Mouse (Mus musculus) cerebellum, adult 2 months (tissue): ENCODE results near the gene Mthfsd. TPM values are rescaled to one million over a fixed set of nuclear protein-coding genes. Genes with fewer than 3 reads are reported as not detected.
"Not testable (repeated sequence)": the region's sequence is repeated elsewhere in the genome, so short reads cannot be mapped to it uniquely, and the experiment has no call there.

ENCODE experiments used
- DNase-seq, 2 experiments: peaks; one replicate each; pipeline ENCODE4 v3.0.0; 2021
- H3K27ac ChIP-seq: fragments of 200-500 bp; 2 replicates; pipeline ENCODE4 v1.5.1; 2012; ENCODE audit warnings: low read length, control low read depth, inconsistent platforms; ENCODE audit not compliant: insufficient read depth
- H3K27me3 ChIP-seq: fragments of 200-500 bp; 2 replicates; pipeline ENCODE4 v1.6.1; 2012; ENCODE audit warnings: inconsistent platforms, mild to moderate bottlenecking, low read length, moderate library complexity; ENCODE audit not compliant: control insufficient read depth, insufficient read depth
- H3K4me1 ChIP-seq: fragments of 200-500 bp; 2 replicates; pipeline ENCODE4 v1.6.1; 2011; ENCODE audit warnings: low read length; ENCODE audit not compliant: control insufficient read depth, insufficient read depth
- H3K4me3 ChIP-seq: fragments of 200-500 bp; replicated peaks from 2 replicates; pipeline ENCODE3; 2011; ENCODE audit warnings: mild to moderate bottlenecking, low read depth, low read length, control low read depth; ENCODE audit not compliant: insufficient read depth
- CTCF ChIP-seq: fragments of 200-500 bp; IDR thresholded peaks from 2 replicates; pipeline ENCODE4 v1.5.1; 2011; ENCODE audit warnings: low read depth, mild to moderate bottlenecking, control low read depth, low read length, moderate library complexity, borderline replicate concordance; ENCODE audit not compliant: insufficient read depth
- POLR2A ChIP-seq: fragments of 200-500 bp; IDR thresholded peaks from 2 replicates; pipeline ENCODE4 v1.6.1; 2011; ENCODE audit warnings: low read length, control low read depth, borderline replicate concordance; ENCODE audit not compliant: insufficient read depth
- WGBS: fragments of 180-500 bp; shearing (Covaris S2); methylation state at CpG from one replicate; pipeline ENCODE4 v1.1.7; 2018; 5-methylcytosine and 5-hydroxymethylcytosine counted together
- polyA plus RNA-seq: library from polyadenylated mRNA; depleted of rRNA; stranded (reverse); fragments of >200 nt; gene quantifications from 2 replicates; pipeline ENCODE4 v1.2.3, GENCODE M21; 2012; rRNA removed

Gene Mthfsd
- polyA plus RNA-seq = 119 and 126 TPM in 2 replicates

DNA sequence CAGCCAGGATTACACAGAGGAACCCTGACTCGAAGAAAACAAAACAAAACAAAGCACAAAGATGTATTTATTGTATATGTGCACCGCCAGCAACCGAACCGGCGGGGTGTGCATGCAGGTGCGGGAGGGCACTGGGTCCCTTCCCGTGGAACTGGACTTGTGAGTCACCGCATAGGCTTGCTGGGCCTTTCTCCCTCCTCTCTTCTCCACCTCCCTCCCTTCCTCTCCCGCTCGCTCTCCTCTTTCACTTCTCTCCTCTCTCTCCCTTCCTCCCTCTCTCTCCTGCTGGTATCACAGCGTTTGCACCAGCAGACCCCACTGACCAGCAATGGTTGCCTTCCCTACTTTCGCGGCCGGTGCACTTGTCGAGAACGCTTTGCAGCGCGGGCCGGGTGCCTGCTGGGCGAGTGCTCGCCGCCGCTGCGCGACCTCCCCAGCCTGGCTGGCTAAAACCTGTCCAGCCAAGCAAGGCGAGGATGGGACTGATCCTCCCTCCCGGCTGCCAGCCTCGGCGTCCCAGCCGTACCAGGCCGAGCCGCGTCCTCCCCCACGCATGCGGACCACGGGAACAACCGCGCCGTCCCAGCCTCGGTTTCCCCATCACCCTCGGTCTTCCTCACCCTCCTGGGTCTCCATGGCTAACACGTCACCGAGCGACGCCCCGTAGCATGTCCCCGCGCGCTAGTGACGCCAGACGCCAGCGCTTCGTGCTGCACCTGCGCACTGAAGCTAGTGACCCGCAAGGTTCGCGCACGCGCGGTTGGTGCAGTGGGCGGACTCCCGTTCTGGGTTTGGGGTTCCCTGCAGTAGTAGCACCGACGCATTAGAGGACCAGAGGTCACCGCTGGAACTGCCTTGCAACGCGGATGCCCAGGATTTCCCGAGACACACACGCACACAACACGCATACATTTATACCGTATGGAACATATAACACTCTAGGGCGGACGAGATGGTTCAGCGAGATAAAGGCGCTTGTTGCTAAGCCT lies at the start of gene Mthfsd:
TSS of gene Mthfsd (minus strand) at position 725 of the 989 bp plus-strand sequence.
- peak within 1 kb of the TSS; percentile 75 for H3K4me3 ChIP-seq
- WGBS = under 1% methylated on average over 75 of the region's 75 CpGs
- peak; percentile 99 for DNase-seq
- no peaks in the 10 kb centered on the region for H3K27me3 ChIP-seq
- H3K27ac ChIP-seq = peak within 1 kb of the TSS; percentile 72
- H3K4me1 ChIP-seq = peaks cover 8% of the 10 kb centered on the region
- TF ChIP-seq CTCF (no peak; the same call in 1 of the 2 replicates), POLR2A (peak; percentile 99; the same call in 1 of the 2 replicates)

DNA sequence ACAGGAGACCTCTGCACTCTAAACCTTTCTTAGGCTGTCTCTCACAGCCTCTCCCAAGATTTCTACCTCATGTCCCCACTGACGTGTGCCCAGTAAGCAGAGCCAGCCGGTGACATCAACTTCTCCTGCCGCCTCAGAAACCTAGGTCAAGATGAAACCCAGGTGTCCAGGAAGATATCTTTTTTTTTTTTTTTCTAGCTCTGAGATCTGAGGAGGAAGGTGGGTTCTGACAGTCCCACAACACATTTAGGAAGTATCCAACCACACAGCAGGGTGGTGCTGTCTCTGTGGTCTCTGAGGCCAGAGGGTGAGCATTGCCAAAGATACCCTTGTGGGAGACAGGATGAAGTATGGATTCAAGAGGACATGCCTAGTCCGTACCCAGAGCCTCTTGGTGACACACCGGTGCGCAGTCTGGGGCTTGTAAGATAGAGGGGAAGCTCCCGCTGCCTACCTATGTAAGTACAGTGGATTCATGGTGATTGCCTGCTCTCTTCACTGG lies 48.8 kb upstream of the Mthfsd start:
- DNase-seq = no peak

DNA sequence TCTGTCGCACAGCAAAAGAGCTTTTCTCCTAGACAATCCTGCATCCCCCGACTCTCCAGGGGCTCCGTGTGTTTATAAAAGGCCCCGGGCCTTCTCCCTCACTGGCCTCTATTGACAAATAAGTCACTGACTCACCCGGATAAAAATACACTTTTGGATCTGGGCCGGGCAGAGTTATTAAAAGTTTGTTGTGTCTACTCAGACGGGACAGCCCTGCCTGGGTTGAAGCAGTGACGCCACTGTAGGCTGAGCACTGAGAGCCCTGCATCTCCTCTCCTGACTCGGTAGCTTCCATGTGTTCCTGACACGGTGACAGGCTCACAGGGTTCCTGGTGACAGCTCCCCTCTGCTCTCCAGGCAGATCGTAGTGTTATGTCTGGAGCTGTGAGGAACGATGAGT lies 44.2 kb upstream of the Mthfsd start:
- H3K4me1 ChIP-seq = no peaks in the 10 kb centered on the region
- TF ChIP-seq POLR2A (no peak), CTCF (no peak)
- 61% methylated on average over 12 of the region's 12 CpGs for WGBS

More for the DNA sequence above, 48.8 kb upstream of the Mthfsd start:
- Histone ChIP-seq H3K27ac (no peak overlapping the region), H3K4me3 (no peak overlapping the region), H3K4me1 (no peaks in the 10 kb centered on the region), H3K27me3 (no peaks in the 10 kb centered on the region; the same call in 1 of the 2 replicates)
- TF ChIP-seq POLR2A = no peak
- TF ChIP-seq CTCF = no peak
- 85% methylated on average over 7 of the region's 7 CpGs for WGBS

DNA sequence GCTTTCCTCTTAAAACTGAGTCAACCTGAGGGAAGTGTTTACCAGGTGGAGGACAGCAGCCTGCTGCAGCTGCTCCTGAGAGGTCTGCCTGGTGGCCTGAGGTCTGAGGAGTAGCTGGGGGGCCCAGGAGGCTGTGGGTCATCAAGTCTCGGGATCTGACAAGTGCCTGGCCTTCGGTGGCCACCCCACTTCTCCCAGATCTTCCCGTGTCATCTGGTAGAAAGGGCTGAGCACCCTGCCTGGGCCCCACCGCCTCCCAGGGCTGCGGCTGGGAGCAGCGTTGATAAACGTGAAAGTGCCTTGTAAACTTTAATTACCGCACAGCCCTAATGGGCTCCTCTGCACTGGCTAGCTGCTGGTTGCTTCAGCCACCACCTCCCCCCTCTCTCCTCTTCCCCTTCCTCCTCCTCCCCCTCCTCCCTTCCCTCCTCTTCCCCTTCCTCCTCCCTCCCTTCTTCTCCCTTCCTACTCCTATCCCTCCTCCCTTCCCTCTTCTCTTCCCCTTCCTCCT lies 40.4 kb upstream of the Mthfsd start:
- H3K27ac ChIP-seq = no peak overlapping the region
- 44% methylated on average over 8 of the region's 8 CpGs for WGBS
- TF ChIP-seq POLR2A = no peak
- TF ChIP-seq CTCF = no peak
- no peak for DNase-seq
- H3K27me3 ChIP-seq = no peaks in the 10 kb centered on the region; the same call in 1 of the 2 replicates
- H3K4me3 ChIP-seq = no peak overlapping the region
- no peaks in the 10 kb centered on the region for H3K4me1 ChIP-seq

More for the DNA sequence above, 44.2 kb upstream of the Mthfsd start:
- no peaks in the 10 kb centered on the region; the same call in 1 of the 2 replicates for H3K27me3 ChIP-seq
- DNase-seq = no peak
- no peak overlapping the region for H3K4me3 ChIP-seq
- H3K27ac ChIP-seq = no peak overlapping the region

DNA sequence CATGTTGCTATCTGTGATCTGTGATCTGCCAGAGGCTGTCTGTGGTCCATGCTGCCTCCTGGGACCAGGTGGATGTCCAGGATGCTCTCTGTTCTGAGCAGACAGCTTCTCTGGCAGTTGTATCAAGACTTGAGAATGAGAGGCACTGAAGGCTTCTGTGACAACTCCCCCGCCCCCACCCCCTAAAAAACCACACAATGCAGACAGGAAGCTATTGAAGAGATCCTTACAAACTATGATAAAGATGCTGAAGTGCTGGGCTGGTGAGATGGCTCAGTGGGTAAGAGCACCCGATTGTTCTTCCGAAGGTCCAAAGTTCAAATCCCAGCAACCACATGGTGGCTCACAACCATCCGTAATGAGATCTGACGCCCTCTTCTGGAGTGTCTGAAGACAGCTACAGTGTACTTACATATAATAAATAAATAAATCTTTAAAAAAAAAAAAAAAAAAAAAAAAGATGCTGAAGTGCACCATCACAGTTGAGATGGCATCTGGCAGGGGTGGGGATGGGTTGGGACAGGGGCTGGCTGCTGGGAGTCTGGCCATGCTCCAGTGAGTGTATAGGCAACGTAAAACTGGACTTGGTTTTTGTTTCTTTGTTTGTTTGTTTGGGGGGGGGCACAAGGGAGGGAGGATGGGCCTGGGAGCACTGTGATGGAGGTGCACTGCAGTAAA lies 37.4 kb upstream of the Mthfsd start:
- not testable (repeated sequence) for DNase-seq, H3K4me1 ChIP-seq, H3K27ac ChIP-seq, H3K4me3 ChIP-seq, H3K27me3 ChIP-seq
- WGBS = 67% methylated on average over 4 of the region's 6 CpGs

DNA sequence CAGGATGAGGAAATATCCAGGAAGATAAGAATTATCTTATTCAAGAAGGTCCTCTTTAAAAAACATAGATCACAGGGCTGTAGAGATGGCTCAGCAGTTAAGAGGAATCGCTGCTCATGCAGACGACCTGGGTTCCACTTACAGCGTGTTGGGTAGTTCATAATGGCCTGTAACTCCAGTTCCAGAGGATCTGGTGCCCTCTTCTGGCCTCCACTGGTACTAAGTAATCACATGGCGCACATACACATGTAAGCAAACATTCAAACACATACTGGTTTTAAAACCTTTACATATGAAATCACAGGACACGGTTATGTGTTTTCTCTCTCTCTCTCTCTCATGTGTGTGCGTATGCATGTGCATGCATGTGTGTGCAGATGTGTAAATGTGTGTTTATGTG lies 28.7 kb upstream of the Mthfsd start:
- Histone ChIP-seq H3K4me1 (no peaks in the 10 kb centered on the region), H3K27ac (no peak overlapping the region), H3K27me3 (peaks cover 1% of the 10 kb centered on the region; the same call in 1 of the 2 replicates), H3K4me3 (no peak overlapping the region)
- 94% methylated on average over 6 of the region's 6 CpGs for WGBS
- no peak for DNase-seq
- no peak for TF ChIP-seq CTCF
- no peak for TF ChIP-seq POLR2A

DNA sequence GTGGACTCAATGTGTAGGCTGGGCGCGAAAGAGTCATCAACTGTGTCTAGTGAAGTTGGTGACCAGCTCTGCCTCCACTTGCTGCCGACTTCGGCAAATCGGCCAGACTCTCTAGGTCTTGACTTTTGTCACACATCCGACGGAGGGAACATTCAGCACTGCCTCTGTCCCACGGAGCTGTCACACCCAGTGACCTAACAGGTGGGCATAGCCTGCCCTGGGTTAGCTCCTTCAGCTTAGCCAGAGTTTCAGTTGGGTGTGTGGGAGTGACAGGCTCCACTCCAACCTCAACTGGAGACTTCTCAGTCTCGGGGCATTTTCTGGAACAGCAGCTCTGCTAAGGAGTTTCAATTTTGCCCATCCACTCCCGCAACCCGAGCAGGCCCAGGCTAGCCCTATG lies 26.3 kb upstream of the Mthfsd start:
- H3K4me1 ChIP-seq = no peaks in the 10 kb centered on the region
- WGBS = 85% methylated on average over 11 of the region's 11 CpGs
- H3K4me3 ChIP-seq = no peak overlapping the region
- no peak for DNase-seq
- H3K27me3 ChIP-seq = no peaks in the 10 kb centered on the region
- H3K27ac ChIP-seq = no peak overlapping the region
- TF ChIP-seq POLR2A (no peak), CTCF (no peak)

DNA sequence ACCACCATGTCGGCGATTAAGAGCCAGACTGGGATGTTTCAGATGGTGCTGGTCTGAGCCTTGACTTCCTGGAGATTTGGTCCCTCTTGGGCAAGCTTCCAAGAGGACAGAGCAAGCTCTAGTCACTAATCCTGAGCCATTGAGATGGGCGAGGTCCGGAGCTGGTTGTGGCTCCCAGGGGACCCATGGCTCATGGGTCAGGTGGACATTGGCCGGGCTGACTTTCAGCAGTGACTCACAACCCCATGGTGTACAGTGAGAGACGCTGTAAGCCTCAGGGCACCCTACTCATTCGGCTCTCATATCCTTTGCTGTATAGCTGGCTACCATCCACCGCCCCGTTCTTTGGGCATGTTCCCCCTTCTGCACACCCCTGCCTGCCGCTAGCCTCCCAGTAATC lies 25.9 kb upstream of the Mthfsd start:
- Histone ChIP-seq H3K27ac (no peak overlapping the region), H3K4me3 (no peak overlapping the region), H3K27me3 (peaks cover 2% of the 10 kb centered on the region; the same call in 1 of the 2 replicates), H3K4me1 (no peaks in the 10 kb centered on the region)
- 77% methylated on average over 10 of the region's 10 CpGs for WGBS
- DNase-seq = no peak
- TF ChIP-seq CTCF = no peak
- no peak for TF ChIP-seq POLR2A
